Mouse (Mus musculus): ENCODE data around the gene Asic2. TPM values are rescaled to one million over a fixed set of nuclear protein-coding genes. Genes with fewer than 3 reads are reported as not detected.

Gene Asic2
- total RNA-seq, 2 experiments from 2014 or later = not detected

GRCm38 (mm10) chr11:81965653-81966625 is 2.3 kb downstream of the Asic2 start:
- DNase-seq = no peak
- intact Hi-C loops (cut with DNase I) = no loop called here

GRCm38 (mm10) chr11:81964561-81964960 is 3.7 kb downstream of the Asic2 start:
- no peak for DNase-seq
- intact Hi-C loops (cut with DNase I) = no loop called here

- no peak for DNase-seq
- intact Hi-C loops (cut with DNase I) = no loop called here
Measured at GRCm38 (mm10) chr11:81954398-81954797, 13.9 kb downstream of the Asic2 start.

- intact Hi-C loops (cut with DNase I) = no loop called here
- DNase-seq = no peak
Measured at GRCm38 (mm10) chr11:81948021-81948420, 20.2 kb downstream of the Asic2 start.

GRCm38 (mm10) chr11:81942167-81942566 is 26.1 kb downstream of the Asic2 start:
- intact Hi-C loops (cut with DNase I) = no loop called here
- peak in 1 of 2 experiments; percentile 21 for DNase-seq

- intact Hi-C loops (cut with DNase I) = no loop called here
- peak; percentile 40 to 47 for DNase-seq
Measured at GRCm38 (mm10) chr11:81940988-81941387, 27.3 kb downstream of the Asic2 start.

- intact Hi-C loops (cut with DNase I) = no loop called here
- DNase-seq = no peak
Measured at GRCm38 (mm10) chr11:81937516-81937915, 30.7 kb downstream of the Asic2 start.

GRCm38 (mm10) chr11:81926393-81926792 is 41.9 kb downstream of the Asic2 start:
- DNase-seq = no peak
- intact Hi-C loops (cut with DNase I) = no loop called here

- intact Hi-C loops (cut with DNase I) = no loop called here
- no peak for DNase-seq
Measured at GRCm38 (mm10) chr11:81923626-81924025, 44.6 kb downstream of the Asic2 start.

- intact Hi-C loops (cut with DNase I) = no loop called here
- no peak for DNase-seq
Measured at GRCm38 (mm10) chr11:81923096-81923495, 45.2 kb downstream of the Asic2 start.

- DNase-seq = no peak
- intact Hi-C loops (cut with DNase I) = no loop called here
Measured at GRCm38 (mm10) chr11:81915501-81915900, 52.8 kb downstream of the Asic2 start.

GRCm38 (mm10) chr11:81913071-81913470 is 55.2 kb downstream of the Asic2 start:
- DNase-seq = no peak
- intact Hi-C loops (cut with DNase I) = no loop called here

- DNase-seq = no peak
- intact Hi-C loops (cut with DNase I) = no loop called here
Measured at GRCm38 (mm10) chr11:81909397-81909894, 58.8 kb downstream of the Asic2 start.

GRCm38 (mm10) chr11:81908760-81909159 is 59.5 kb downstream of the Asic2 start:
- intact Hi-C loops (cut with DNase I) = no loop called here
- no peak for DNase-seq

GRCm38 (mm10) chr11:81902318-81902717 is 65.9 kb downstream of the Asic2 start:
- no peak for DNase-seq
- intact Hi-C loops (cut with DNase I) = no loop called here

GRCm38 (mm10) chr11:81897547-81898354 is 70.5 kb downstream of the Asic2 start:
- DNase-seq = no peak
- intact Hi-C loops (cut with DNase I) = no loop called here

- intact Hi-C loops (cut with DNase I) = no loop called here
- no peak for DNase-seq
Measured at GRCm38 (mm10) chr11:81896511-81896910, 71.7 kb downstream of the Asic2 start.

GRCm38 (mm10) chr11:81871506-81872213 is 96.6 kb downstream of the Asic2 start:
- intact Hi-C loops (cut with DNase I) = no loop called here
- no peak for DNase-seq

- DNase-seq = peak; percentile 2 to 3
- intact Hi-C loops (cut with DNase I) = no loop called here
Measured at GRCm38 (mm10) chr11:81865661-81866382, 102.4 kb downstream of the Asic2 start.
